Mouse (Mus musculus): ENCODE results near the gene Olfr145. TPM values are rescaled to one million over a fixed set of nuclear protein-coding genes. Genes with fewer than 3 reads are reported as not detected.

Gene Olfr145
- polyA plus RNA-seq, 1 experiment from 2014 or later: not detected

Other genes with a start within 250 kb of the Olfr145 start
- 161 and 166 TPM in 2 replicates for gene Tbrg1, start 239.4 kb upstream of the Olfr145 start, polyA plus RNA-seq (2014; fragmentation: Nextera tagmentation; extraction: Ambion mirVana)
- not detected in 2 replicates for gene Panx3, start 227.5 kb upstream of the Olfr145 start, polyA plus RNA-seq (2014; fragmentation: Nextera tagmentation; extraction: Ambion mirVana)
- not detected in 2 replicates for gene Olfr160, start 180.5 kb upstream of the Olfr145 start, polyA plus RNA-seq (2014; fragmentation: Nextera tagmentation; extraction: Ambion mirVana)
- not detected in 2 replicates for gene Olfr874, start 151.6 kb upstream of the Olfr145 start, polyA plus RNA-seq (2014; fragmentation: Nextera tagmentation; extraction: Ambion mirVana)
- gene Olfr875, start 124.9 kb upstream of the Olfr145 start, polyA plus RNA-seq (2014; fragmentation: Nextera tagmentation; extraction: Ambion mirVana): not detected in 2 replicates
- gene Olfr876, start 93.7 kb upstream of the Olfr145 start, polyA plus RNA-seq (2014; fragmentation: Nextera tagmentation; extraction: Ambion mirVana): not detected in 2 replicates
- not detected in 2 replicates for gene Olfr877, start 42.5 kb upstream of the Olfr145 start, polyA plus RNA-seq (2014; fragmentation: Nextera tagmentation; extraction: Ambion mirVana)
- gene Olfr878, start 21.1 kb downstream of the Olfr145 start, polyA plus RNA-seq (2014; fragmentation: Nextera tagmentation; extraction: Ambion mirVana): not detected in 2 replicates
- not detected in 2 replicates for gene Olfr881, start 95.1 kb downstream of the Olfr145 start, polyA plus RNA-seq (2014; fragmentation: Nextera tagmentation; extraction: Ambion mirVana)
- gene Olfr883, start 129.1 kb downstream of the Olfr145 start, polyA plus RNA-seq (2014; fragmentation: Nextera tagmentation; extraction: Ambion mirVana): not detected in 2 replicates
- gene Olfr884, start 149.8 kb downstream of the Olfr145 start, polyA plus RNA-seq (2014; fragmentation: Nextera tagmentation; extraction: Ambion mirVana): not detected in 2 replicates
- not detected in 2 replicates for gene Olfr885, start 164.6 kb downstream of the Olfr145 start, polyA plus RNA-seq (2014; fragmentation: Nextera tagmentation; extraction: Ambion mirVana)
- not detected in 2 replicates for gene Olfr887, start 187.3 kb downstream of the Olfr145 start, polyA plus RNA-seq (2014; fragmentation: Nextera tagmentation; extraction: Ambion mirVana)
- not detected in 2 replicates for gene Olfr888, start 211.4 kb downstream of the Olfr145 start, polyA plus RNA-seq (2014; fragmentation: Nextera tagmentation; extraction: Ambion mirVana)
- gene Olfr889, start 218.5 kb downstream of the Olfr145 start, polyA plus RNA-seq (2014; fragmentation: Nextera tagmentation; extraction: Ambion mirVana): 0.07 and 0.12 TPM in 2 replicates
- not detected in 2 replicates for gene Olfr890, start 245.8 kb downstream of the Olfr145 start, polyA plus RNA-seq (2014; fragmentation: Nextera tagmentation; extraction: Ambion mirVana)